Mouse (Mus musculus): ENCODE results near the gene Bicdl1.
A peak's percentile ranks its signal among the peaks of the same experiment; 100 is the strongest.

The Bicdl1 gene

GRCm38 (mm10) chr5:115626237-115626886 is 105.1 kb downstream of the Bicdl1 start:
- DNase-seq (ENCODE audit: low spot score in 2 of 2): no peak

DNA sequence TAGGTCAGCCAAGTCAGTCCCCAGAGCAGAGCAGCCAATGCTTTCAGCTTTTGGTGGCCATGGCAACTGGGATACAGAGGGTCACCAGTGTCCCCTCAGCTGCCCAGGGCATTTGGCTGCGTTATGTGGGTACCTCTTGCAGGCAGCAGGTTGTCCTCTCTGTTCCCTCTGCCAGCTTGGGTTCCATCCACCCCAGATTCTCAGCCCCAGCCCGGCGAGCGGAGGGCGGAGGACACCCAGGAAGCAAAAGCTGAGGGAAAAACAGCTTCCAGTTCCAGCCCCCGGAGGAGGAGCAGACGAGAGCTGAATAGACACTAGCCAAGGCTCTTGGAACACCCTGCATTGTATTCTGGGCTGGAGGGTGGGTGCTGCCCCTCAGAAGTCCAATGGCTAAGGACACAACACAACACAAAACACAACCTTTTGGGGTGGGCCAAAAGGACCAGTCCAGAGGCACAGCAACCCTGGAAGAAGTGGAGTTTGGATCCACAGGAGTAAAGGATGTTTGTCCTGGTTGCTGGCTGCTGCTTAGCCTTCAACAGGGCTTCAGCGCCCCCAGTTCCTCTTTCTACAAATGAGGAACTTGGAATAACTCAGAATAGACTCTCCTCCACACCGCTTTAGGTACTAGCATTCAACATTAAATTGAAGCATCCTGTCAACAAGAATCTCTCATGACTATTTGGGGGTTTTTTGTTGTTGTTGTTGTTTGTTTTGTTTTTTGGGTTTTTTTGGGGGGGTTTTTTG is 107.6 kb downstream of the Bicdl1 start:
- DNase-seq (ENCODE audit: low spot score in 2 of 2): peak; percentile 36 to 44

DNA sequence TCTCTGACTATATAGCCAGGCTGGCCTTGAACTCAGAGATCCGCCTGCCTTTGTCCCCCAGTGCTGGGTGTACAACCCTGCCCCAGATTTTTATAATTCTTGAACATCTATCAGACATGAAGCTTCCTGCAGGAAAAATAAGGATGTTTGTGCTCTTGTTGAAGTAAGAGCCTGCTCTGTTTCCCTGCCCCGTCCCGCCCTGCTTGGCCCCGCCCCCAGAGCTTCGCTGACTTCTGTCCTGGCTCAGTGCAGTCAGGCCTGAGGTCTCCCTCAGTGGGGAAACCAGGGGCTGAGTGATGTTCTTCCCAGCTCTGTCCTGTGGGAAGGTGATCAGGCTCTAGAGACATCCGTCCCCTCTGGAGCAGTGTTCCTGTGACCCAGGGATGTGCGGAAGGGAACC is 108.7 kb downstream of the Bicdl1 start:
- no peak for DNase-seq (ENCODE audit: low spot score in 2 of 2)

GRCm38 (mm10) chr5:115619690-115620089 is 111.7 kb downstream of the Bicdl1 start:
- DNase-seq (ENCODE audit: low spot score in 2 of 2): no peak

DNA sequence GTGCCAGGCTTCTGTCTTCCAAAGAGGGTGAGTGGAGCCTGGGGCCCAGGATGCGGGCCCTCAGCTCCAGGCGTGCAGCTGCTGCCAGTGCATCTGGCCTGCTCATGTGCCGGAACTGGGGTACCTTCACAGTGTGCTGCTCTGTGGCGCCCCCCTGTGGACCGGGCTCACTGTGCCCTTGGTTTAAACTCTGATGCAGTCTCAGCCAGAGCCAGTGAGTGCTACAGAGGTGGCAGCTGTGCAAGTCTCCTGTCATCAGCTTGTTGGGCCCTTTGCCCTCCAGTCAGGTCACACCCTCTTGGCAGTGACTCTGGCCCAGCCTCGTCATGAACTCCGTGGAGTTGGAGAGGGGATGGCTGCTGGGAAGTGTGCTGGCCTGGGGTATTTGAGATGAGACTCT is 116.5 kb downstream of the Bicdl1 start:
- no peak for DNase-seq (ENCODE audit: low spot score in 2 of 2)

- peak in 1 of 2 experiments; percentile 15 for DNase-seq (ENCODE audit: low spot score in 2 of 2)
Observed at GRCm38 (mm10) chr5:115613332-115613731, 118.1 kb downstream of the Bicdl1 start.

GRCm38 (mm10) chr5:115611566-115611965 is 119.9 kb downstream of the Bicdl1 start:
- no peak for DNase-seq (ENCODE audit: low spot score in 2 of 2)

DNA sequence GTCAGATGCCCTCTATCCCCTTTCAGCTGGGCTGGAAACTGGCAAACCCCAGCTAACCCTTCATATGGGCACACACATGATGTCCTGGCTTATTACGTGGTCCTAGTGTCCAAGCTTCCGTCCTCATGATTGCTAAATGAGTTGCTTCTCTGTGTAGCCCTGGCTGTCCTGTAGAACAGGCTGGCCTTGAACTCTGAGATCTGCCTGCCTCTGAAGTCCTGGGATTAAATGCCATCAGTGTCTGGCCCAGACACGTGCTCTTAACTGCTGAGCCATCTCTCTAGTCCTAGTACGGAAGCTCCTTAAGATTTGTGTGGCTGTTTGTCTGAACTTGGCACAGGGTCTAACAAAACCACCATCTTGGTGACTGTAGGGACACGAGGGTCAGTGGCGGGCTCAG is 127.9 kb downstream of the Bicdl1 start:
- no peak for DNase-seq (ENCODE audit: low spot score in 2 of 2)
